Mouse (Mus musculus) left cerebral cortex, adult 9 months (tissue): ENCODE results near the gene Slc41a2.
"Not testable (repeated sequence)": the region's sequence is repeated elsewhere in the genome, so short reads cannot be mapped to it uniquely, and the experiment has no call there.

Experiments
- DNase-seq, 2 experiments: peaks; one replicate each; pipeline ENCODE4 v3.0.0; 2022; ENCODE audit warnings: low spot score in 2 of 2

Gene Slc41a2

GRCm38 (mm10) chr10:83353680-83354332, 16.1 kb upstream of the Slc41a2 start:
- DNase-seq, result no peak

- DNase-seq, result not testable (repeated sequence)
These were observed 14.1 kb upstream of the Slc41a2 start for GRCm38 (mm10) chr10:83351779-83352178.

GRCm38 (mm10) chr10:83350689-83351088, 13.0 kb upstream of the Slc41a2 start:
- no peak for DNase-seq

GRCm38 (mm10) chr10:83347494-83347893, 9.8 kb upstream of the Slc41a2 start:
- no peak for DNase-seq

- DNase-seq, result no peak
These were observed 8.7 kb upstream of the Slc41a2 start for GRCm38 (mm10) chr10:83346359-83346736.

- no peak for DNase-seq
These were observed 8.1 kb upstream of the Slc41a2 start for GRCm38 (mm10) chr10:83345693-83346358.

- DNase-seq, result no peak
These were observed 6.4 kb upstream of the Slc41a2 start for GRCm38 (mm10) chr10:83343828-83344685.

- no peak for DNase-seq
These were observed 5.5 kb upstream of the Slc41a2 start for GRCm38 (mm10) chr10:83343171-83343570.

GRCm38 (mm10) chr10:83341226-83341625, 3.5 kb upstream of the Slc41a2 start:
- no peak for DNase-seq

- DNase-seq, result no peak
These were observed 403 bp upstream of the Slc41a2 start for GRCm38 (mm10) chr10:83337971-83338598.

- no peak for DNase-seq
These were observed 1.3 kb downstream of the Slc41a2 start for GRCm38 (mm10) chr10:83336336-83336735.

- DNase-seq, result no peak
These were observed 5.1 kb downstream of the Slc41a2 start for GRCm38 (mm10) chr10:83332581-83332980.

- no peak for DNase-seq
These were observed 5.9 kb downstream of the Slc41a2 start for GRCm38 (mm10) chr10:83331811-83332210.

- DNase-seq, result no peak
These were observed 7.3 kb downstream of the Slc41a2 start for GRCm38 (mm10) chr10:83330336-83330735.

GRCm38 (mm10) chr10:83328791-83329190, 8.9 kb downstream of the Slc41a2 start:
- no peak for DNase-seq

- DNase-seq, result no peak
These were observed 10.9 kb downstream of the Slc41a2 start for GRCm38 (mm10) chr10:83326648-83327285.

- DNase-seq, result no peak
These were observed 11.8 kb downstream of the Slc41a2 start for GRCm38 (mm10) chr10:83325903-83326302.

- no peak for DNase-seq
These were observed 12.8 kb downstream of the Slc41a2 start for GRCm38 (mm10) chr10:83324871-83325270.

- DNase-seq, result no peak
These were observed 15.1 kb downstream of the Slc41a2 start for GRCm38 (mm10) chr10:83322551-83323100.

GRCm38 (mm10) chr10:83321528-83321927, 16.2 kb downstream of the Slc41a2 start:
- DNase-seq, result no peak

- peak in 1 of 2 experiments; percentile 21 for DNase-seq
These were observed 16.8 kb downstream of the Slc41a2 start for GRCm38 (mm10) chr10:83320870-83321269.
